Mouse (Mus musculus) kidney, adult 2 months (tissue): Measurements from ENCODE around the gene Sox12.

Experiments used
- CTCF ChIP-seq: fragments of 200-500 bp; conservative IDR thresholded peaks from 2 replicates; pipeline ENCODE4 v1.5.1; 2011; ENCODE audit warnings: low read depth, mild to moderate bottlenecking, control low read depth, low read length, moderate library complexity, mixed read lengths; ENCODE audit not compliant: insufficient read depth, insufficient read length
- POLR2A ChIP-seq: fragments of 200-500 bp; IDR thresholded peaks from one replicate; pipeline ENCODE4 v1.6.1; 2011; ENCODE audit warnings: low read depth, low read length, control low read depth

GRCm38 (mm10) chr2:152406126-152406525 lies 8.3 kb upstream of the Sox12 start:
- TF ChIP-seq CTCF, result 0 out of 2 replicates have a peak, but pooled peaks have one; percentile 2
- no peak for TF ChIP-seq POLR2A
